Mouse (Mus musculus): Measurements from ENCODE around the gene Bmf.

DNA sequence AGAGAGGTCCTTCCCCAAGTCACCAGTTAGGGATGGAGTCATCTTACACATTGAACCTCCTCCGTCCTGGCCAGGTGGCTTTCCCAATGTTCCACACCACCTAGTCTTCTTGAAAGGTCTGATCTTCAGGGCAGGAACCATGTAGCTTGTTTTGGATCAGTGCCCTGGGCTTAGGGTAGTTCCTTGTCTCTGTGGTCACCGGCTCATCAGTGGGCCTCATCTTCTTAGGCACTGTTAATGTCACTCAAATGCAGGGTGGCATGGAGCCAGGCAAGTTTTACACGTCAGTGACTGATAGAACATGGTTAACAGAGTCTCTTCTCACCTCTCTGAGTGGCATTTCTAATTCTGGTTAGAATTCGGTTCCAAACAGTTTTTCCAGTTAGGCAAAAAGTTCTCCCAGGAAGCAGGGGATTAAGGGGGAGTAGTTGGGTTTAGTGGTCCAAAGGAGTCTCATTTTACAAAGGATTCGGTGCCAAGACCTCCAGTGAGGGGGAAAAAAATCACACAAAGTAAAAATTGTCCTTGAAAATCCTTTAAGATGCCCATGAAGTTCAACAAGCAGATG, 26.2 kb downstream of the Bmf start:
- TF ChIP-seq POLR2A (IDR thresholded peaks at IDR 0.05; ENCODE audit: insufficient read depth, low read depth, low read length) (no peak), EP300 (IDR thresholded peaks at IDR 0.05; ENCODE audit: insufficient read depth, low read depth, low read length) (no peak)
